Mouse (Mus musculus) liver, embryonic 13.5 days (tissue): ENCODE results near the gene Vmn1r197. TPM values are rescaled to one million over a fixed set of nuclear protein-coding genes. Genes with fewer than 3 reads are reported as not detected.
"Not testable (repeated sequence)": the region's sequence is repeated elsewhere in the genome, so short reads cannot be mapped to it uniquely, and the experiment has no call there.

Experiments
- ATAC-seq: fragments of 200-750 bp; cut with Nextera tagmentation; 2 replicates; pipeline ENCODE4 v1.8.0; 2017; ENCODE audit warnings: low read depth, mild to moderate bottlenecking, moderate number of reproducible peaks, moderate library complexity
- DNase-seq: peaks from one replicate; pipeline ENCODE4 v3.0.0; 2022
- H3K27ac ChIP-seq: fragments of 300-500 bp; sonication (generic); 2 replicates; pipeline ENCODE4 v1.5.1; 2015; ENCODE audit warnings: moderate library complexity, mild to moderate bottlenecking, inconsistent platforms
- H3K27me3 ChIP-seq: fragments of 300-500 bp; sonication (generic); 2 replicates; pipeline ENCODE4 v1.6.1; 2015; ENCODE audit warnings: mild to moderate bottlenecking, inconsistent platforms
- H3K36me3 ChIP-seq: fragments of 300-500 bp; sonication (generic); 2 replicates; pipeline ENCODE4 v1.6.1; 2015; ENCODE audit warnings: mild to moderate bottlenecking, inconsistent platforms
- H3K4me1 ChIP-seq: fragments of 300-500 bp; sonication (generic); replicated peaks from 2 replicates; pipeline ENCODE4 v1.6.1; 2015; ENCODE audit warnings: inconsistent platforms
- H3K4me2 ChIP-seq: fragments of 300-500 bp; sonication (generic); 2 replicates; pipeline ENCODE4 v1.6.1; 2015; ENCODE audit warnings: inconsistent platforms, mild to moderate bottlenecking, moderate library complexity
- H3K4me3 ChIP-seq: fragments of 300-500 bp; sonication (generic); replicated peaks from 2 replicates; pipeline ENCODE4 v1.5.1; 2015; ENCODE audit warnings: mild to moderate bottlenecking, inconsistent platforms
- H3K9ac ChIP-seq: fragments of 300-500 bp; sonication (generic); 2 replicates; pipeline ENCODE4 v1.6.1; 2015; ENCODE audit warnings: mild to moderate bottlenecking, inconsistent platforms
- H3K9me3 ChIP-seq: fragments of 300-500 bp; sonication (generic); replicated peaks from 2 replicates; pipeline ENCODE4 v1.6.1; 2016; ENCODE audit warnings: inconsistent platforms
- WGBS: fragments of 180-500 bp; shearing (Covaris S2); methylation state at CpG from one replicate; pipeline ENCODE4 v1.1.7; 2015; ENCODE audit not compliant: insufficient replicate concordance; 5-methylcytosine and 5-hydroxymethylcytosine counted together
- polyA plus RNA-seq: library from polyadenylated mRNA; unstranded; fragments of >200 nt; fragmentation: Nextera tagmentation; extraction: Ambion mirVana; gene quantifications from 2 replicates; pipeline ENCODE4 v1.2.1, GENCODE M21; 2015

Gene Vmn1r197
- polyA plus RNA-seq, result not detected in 2 replicates

DNA sequence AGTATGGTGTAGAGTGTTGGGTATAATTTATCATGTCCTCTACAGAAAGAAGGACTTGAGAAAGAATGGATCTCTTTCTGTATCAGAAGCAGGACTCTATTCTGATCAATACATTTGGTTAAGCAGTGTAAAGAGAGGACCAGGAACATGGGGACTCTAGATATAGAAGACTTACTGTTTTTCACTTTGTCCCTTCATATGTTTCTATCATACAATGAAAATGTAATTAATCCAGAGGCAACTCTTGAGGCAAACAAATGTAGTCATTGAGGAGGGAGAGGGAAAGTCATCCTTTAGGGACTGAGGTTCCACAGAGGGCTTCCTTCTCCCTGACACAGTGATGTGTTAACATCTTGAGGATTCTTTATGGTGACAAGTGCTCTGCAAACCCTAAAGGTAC is at the start of gene Vmn1r197:
TSS of gene Vmn1r197 (plus strand) at position 301 of the 400 bp plus-strand sequence.
- H3K4me1 ChIP-seq, result no peaks in the 10 kb centered on the region
- no peaks in the 10 kb centered on the region for H3K36me3 ChIP-seq
- no peak for DNase-seq
- H3K9ac ChIP-seq, result no peak within 1 kb of the TSS
- no peak for ATAC-seq
- no peaks in the 10 kb centered on the region for H3K27me3 ChIP-seq
- no peak within 1 kb of the TSS for H3K4me2 ChIP-seq
- H3K9me3 ChIP-seq, result no peaks in the 10 kb centered on the region
- H3K27ac ChIP-seq, result no peak within 1 kb of the TSS
- H3K4me3 ChIP-seq, result no peak within 1 kb of the TSS

DNA sequence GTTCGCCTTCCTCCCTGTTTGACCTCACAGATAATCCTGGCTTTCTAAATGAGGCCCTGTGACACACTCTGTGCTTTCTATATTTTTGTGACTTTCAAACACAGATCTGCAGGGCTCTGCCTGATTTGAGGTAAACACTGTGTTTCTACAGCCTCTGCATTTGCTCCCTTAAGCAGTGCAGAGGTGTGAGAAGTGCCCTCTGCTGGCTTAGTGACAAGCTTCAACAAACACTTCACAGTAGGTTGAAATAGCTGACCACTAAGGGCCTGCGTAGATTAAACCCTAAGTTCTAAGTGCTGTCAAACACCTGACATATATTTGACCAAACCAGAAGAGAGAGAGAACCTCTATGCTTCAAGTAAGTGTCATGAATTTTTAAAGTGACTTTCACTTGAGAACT is 39.8 kb upstream of the Vmn1r197 start:
- Histone ChIP-seq H3K9me3 (no peaks in the 10 kb centered on the region), H3K4me2 (no peak overlapping the region), H3K27me3 (no peaks in the 10 kb centered on the region), H3K27ac (no peak overlapping the region), H3K36me3 (no peaks in the 10 kb centered on the region), H3K9ac (no peak overlapping the region), H3K4me3 (no peak overlapping the region), H3K4me1 (no peaks in the 10 kb centered on the region)
- 63% methylated on average over 2 of the region's 2 CpGs for WGBS
- DNase-seq, result no peak
- no peak for ATAC-seq

DNA sequence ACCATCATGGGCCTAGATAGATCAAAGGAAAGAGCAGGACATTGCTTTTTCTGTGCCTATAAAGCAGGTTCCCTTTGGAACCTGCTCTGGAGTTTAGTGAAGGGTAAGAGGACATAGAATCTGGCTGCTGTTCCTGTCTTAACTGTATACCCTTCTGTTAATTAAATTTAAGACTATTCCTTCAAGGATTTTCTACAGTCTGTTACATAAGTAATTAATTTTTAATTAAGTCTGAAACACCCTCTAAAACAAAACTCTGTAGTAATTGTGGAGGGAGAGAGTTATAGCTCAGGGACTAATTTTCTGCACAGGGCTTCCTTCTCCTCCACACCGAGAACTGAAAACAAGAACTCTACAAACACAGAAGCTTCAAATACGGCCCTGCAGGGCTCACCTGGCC is 34.8 kb upstream of the Vmn1r197 start, which contains the start of gene Vmn1r196:
TSS of gene Vmn1r196 (plus strand) at position 301 of the 400 bp plus-strand sequence.
- H3K27me3 ChIP-seq, result no peaks in the 10 kb centered on the region
- ATAC-seq, result no peak
- H3K4me1 ChIP-seq, result no peaks in the 10 kb centered on the region
- no peak within 1 kb of the TSS for H3K4me2 ChIP-seq
- no peak within 1 kb of the TSS for H3K4me3 ChIP-seq
- H3K27ac ChIP-seq, result no peak within 1 kb of the TSS
- no peak for DNase-seq
- H3K36me3 ChIP-seq, result no peaks in the 10 kb centered on the region
- H3K9ac ChIP-seq, result no peak within 1 kb of the TSS
- WGBS, result 48% methylated on average over 2 of the region's 2 CpGs
- H3K9me3 ChIP-seq, result no peaks in the 10 kb centered on the region

DNA sequence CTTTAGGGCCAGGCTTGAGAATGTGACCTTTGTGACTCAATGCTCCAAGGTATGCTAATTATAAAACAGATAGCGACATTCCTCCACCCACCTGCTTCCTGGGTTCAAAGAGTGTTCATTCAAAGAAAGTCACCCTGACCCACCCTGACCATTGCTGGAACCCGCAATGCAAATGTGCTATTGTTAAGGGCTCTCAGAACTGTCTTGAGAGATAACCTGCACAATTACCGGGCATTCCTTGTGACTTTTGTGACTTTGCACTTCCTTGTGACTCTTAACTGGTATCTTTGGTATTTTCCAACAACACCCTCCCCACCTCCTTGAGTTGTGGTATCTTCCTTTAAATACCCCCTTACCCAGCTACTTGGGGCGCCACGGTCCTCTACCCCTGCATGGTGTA is 16.3 kb upstream of the Vmn1r197 start:
- not testable (repeated sequence) for H3K4me1 ChIP-seq, H3K27ac ChIP-seq, H3K36me3 ChIP-seq, H3K27me3 ChIP-seq, H3K4me3 ChIP-seq, ATAC-seq, DNase-seq, H3K9ac ChIP-seq, H3K4me2 ChIP-seq
- H3K9me3 ChIP-seq, result peaks cover 12% of the 10 kb centered on the region
- WGBS, result 76% methylated on average over 5 of the region's 5 CpGs

DNA sequence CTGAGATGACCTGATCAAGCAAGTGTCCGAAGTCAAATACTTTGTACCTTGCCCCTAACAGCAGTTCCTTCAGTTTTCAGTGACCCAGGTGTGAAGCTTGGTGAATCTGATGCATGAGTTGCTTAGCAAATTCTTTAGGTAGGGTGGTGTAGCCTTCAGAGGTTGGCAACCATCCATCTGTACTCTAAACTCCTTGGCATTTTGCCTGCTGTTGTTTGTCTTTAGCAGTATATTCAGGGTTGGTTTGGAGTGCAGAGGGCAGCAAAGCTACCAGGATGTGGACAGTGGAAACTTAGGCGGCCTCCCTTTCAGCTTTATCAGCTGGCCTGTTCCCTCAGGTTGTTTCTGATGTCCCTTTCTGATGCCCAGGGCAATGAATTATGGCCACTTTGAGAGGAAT is 9.0 kb upstream of the Vmn1r197 start:
- 41% methylated on average over 2 of the region's 2 CpGs for WGBS
- no peak for DNase-seq

DNA sequence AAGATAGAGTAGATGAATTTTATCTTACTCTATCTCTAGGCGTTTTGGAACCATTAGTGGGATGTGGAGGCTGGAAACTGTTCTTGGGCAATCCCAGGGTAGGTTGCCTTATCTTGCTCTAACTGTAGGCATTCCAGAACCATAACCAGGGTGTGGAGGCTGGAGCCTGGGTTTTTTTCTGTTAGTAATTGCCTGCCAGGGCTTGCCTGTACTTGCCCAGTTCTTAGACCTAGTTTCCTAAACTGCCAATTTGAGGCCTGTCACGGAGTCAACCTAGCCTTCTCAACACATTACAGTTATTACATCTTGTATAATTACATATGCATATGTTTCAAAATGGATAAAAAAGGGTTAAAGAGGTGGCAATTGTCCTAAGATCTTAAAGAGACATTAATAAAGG is 7.0 kb upstream of the Vmn1r197 start:
- DNase-seq, result no peak
- Histone ChIP-seq H3K4me3 (no peak overlapping the region), H3K9me3 (no peaks in the 10 kb centered on the region), H3K4me2 (no peak overlapping the region), H3K4me1 (no peaks in the 10 kb centered on the region), H3K9ac (no peak overlapping the region), H3K27ac (no peak overlapping the region), H3K36me3 (no peaks in the 10 kb centered on the region), H3K27me3 (no peaks in the 10 kb centered on the region)
- ATAC-seq, result no peak
- WGBS, result 57% methylated on average over 2 of the region's 2 CpGs

More for the DNA sequence above, 9.0 kb upstream of the Vmn1r197 start:
- Histone ChIP-seq H3K36me3 (no peaks in the 10 kb centered on the region), H3K4me3 (no peak overlapping the region), H3K4me2 (no peak overlapping the region), H3K9ac (no peak overlapping the region), H3K9me3 (peaks cover 1% of the 10 kb centered on the region; the same call in 1 of the 2 replicates), H3K27me3 (no peaks in the 10 kb centered on the region), H3K27ac (no peak overlapping the region), H3K4me1 (no peaks in the 10 kb centered on the region)
- ATAC-seq, result no peak

DNA sequence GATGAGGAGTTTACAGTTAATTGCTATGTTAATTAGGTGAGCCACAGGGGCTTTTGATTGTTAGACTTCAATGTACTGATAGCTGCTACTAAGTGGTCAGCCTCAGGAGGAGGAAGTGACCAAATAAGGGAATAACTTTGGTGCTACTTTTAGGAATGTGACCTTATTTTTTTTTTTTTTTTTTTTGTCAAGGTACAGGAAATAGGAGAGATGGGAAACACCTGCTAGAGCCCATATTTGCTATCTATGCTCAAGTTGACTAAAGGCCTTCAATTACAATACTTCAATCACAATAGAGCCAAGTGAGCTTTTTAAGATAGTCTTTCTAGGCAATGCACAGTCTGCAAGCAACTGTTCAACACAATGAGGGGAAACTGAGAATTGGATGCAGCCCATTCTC is 4.3 kb upstream of the Vmn1r197 start:
- H3K9ac ChIP-seq, result no peak overlapping the region
- no peaks in the 10 kb centered on the region for H3K9me3 ChIP-seq
- no peaks in the 10 kb centered on the region for H3K36me3 ChIP-seq

DNA sequence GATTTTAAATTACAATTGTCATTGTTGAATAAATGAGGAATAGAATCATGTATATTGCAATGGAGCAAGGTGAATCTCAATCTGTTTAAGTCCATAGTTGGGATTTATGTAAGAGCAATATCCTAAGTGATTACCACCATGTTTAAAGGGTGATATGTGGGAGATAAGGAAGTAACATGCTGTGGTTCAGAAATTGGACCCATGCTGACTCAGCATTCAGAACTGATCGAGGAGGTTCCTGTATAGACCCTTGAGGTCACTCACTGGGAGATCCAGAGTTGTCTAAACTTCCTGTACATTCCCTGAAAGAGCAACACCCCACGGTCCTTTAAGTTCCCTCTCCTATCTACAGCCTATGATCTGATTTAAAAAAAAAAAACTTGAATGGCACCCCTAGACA is 8.9 kb downstream of the Vmn1r197 start:
- H3K36me3 ChIP-seq, result no peaks in the 10 kb centered on the region
- H3K9me3 ChIP-seq, result no peaks in the 10 kb centered on the region
- ATAC-seq, result no peak
- H3K27ac ChIP-seq, result no peak overlapping the region
- no peak for DNase-seq
- H3K4me2 ChIP-seq, result no peak overlapping the region
- WGBS, result 20% methylated on average over 2 of the region's 2 CpGs
- no peak overlapping the region for H3K4me3 ChIP-seq
- H3K27me3 ChIP-seq, result no peaks in the 10 kb centered on the region
- no peaks in the 10 kb centered on the region for H3K4me1 ChIP-seq
- no peak overlapping the region for H3K9ac ChIP-seq

More for the DNA sequence above, 4.3 kb upstream of the Vmn1r197 start:
- no peak for DNase-seq
- Histone ChIP-seq H3K4me3 (no peak overlapping the region), H3K27ac (no peak overlapping the region), H3K4me1 (no peaks in the 10 kb centered on the region), H3K27me3 (no peaks in the 10 kb centered on the region), H3K4me2 (no peak overlapping the region)
- no peak for ATAC-seq

DNA sequence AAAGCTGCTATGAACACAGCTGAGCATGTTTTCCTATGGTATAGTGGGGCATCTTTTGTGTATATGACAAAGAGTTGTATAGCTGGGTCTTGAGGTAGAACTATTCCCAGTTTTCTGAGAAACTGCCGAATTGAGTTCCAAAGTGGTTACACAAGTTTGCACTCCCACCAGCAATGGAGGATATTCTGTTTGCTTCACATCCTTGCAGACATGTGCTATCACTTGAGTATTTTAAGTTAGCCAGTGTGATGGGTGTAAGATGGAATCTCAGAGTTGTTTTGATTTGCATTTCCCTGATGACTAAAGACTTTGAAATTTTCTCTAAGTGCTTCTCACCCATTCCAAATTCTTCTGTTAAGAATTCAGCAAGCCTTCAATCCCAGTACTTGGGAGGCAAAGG is 11.2 kb downstream of the Vmn1r197 start:
- no peak overlapping the region for H3K4me3 ChIP-seq
- ATAC-seq (no peak), DNase-seq (no peak)
- no peaks in the 10 kb centered on the region for H3K36me3 ChIP-seq
- no peak overlapping the region for H3K27ac ChIP-seq
- no peak overlapping the region for H3K4me2 ChIP-seq
- no peak overlapping the region for H3K9ac ChIP-seq
- H3K4me1 ChIP-seq, result no peaks in the 10 kb centered on the region
- WGBS, result 54% methylated on average over 1 of the region's 1 CpGs
- no peaks in the 10 kb centered on the region for H3K9me3 ChIP-seq
- H3K27me3 ChIP-seq, result no peaks in the 10 kb centered on the region

DNA sequence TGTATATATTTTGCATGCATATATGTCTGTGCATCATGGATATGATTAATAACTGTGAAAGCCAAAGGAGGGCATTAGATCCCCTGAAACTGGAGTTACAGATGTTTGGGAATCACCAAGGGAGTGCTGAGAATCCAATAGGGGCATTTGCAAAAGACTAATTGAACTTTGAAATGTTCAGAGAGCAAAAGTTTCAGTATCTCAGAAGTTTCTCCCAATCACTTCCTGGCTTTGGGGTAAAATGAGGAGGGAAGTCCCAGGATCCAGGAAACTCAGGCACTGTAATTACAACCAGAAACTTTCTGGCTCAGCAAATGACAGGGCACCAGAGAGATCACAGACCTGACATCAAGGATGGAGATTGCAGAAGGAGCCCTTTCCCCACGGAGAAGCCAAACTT is 25.7 kb downstream of the Vmn1r197 start, which contains the start of gene Vmn1r198:
TSS of gene Vmn1r198 (plus strand) at position 301 of the 400 bp plus-strand sequence.
- H3K4me2 ChIP-seq, result no peak within 1 kb of the TSS
- H3K27ac ChIP-seq, result no peak within 1 kb of the TSS
- H3K27me3 ChIP-seq, result no peaks in the 10 kb centered on the region
- H3K9ac ChIP-seq, result no peak within 1 kb of the TSS
- no peak for DNase-seq
- ATAC-seq, result no peak
- H3K4me3 ChIP-seq, result no peak within 1 kb of the TSS
- no peaks in the 10 kb centered on the region for H3K36me3 ChIP-seq
- WGBS, result 22% methylated on average over 1 of the region's 1 CpGs
- no peaks in the 10 kb centered on the region for H3K4me1 ChIP-seq
- no peaks in the 10 kb centered on the region for H3K9me3 ChIP-seq

DNA sequence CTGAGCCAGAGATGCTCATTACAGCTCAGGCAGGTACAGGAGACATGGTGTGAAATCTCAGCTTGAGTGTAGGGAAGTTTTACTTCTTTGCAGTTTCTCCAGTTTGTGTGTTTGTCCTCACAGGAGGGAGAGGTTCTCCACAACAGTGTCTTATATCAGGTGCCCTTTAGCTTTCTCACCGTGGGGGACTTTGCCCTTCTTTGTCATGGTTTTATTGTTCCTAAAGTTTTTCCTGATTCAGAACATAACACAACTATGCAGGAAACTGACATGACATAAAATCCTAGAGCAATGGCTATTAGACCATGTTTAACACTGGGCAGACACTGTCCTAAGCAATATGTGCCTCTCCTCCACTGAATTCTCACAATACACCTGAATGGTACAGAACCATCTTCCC is 26.4 kb downstream of the Vmn1r197 start:
- DNase-seq (no peak), ATAC-seq (no peak)
- Histone ChIP-seq H3K4me1 (no peaks in the 10 kb centered on the region), H3K4me2 (no peak overlapping the region), H3K9ac (no peak overlapping the region), H3K27ac (no peak overlapping the region), H3K4me3 (no peak overlapping the region), H3K36me3 (no peaks in the 10 kb centered on the region), H3K27me3 (no peaks in the 10 kb centered on the region), H3K9me3 (no peaks in the 10 kb centered on the region)
- WGBS, result 54% methylated on average over 1 of the region's 1 CpGs

DNA sequence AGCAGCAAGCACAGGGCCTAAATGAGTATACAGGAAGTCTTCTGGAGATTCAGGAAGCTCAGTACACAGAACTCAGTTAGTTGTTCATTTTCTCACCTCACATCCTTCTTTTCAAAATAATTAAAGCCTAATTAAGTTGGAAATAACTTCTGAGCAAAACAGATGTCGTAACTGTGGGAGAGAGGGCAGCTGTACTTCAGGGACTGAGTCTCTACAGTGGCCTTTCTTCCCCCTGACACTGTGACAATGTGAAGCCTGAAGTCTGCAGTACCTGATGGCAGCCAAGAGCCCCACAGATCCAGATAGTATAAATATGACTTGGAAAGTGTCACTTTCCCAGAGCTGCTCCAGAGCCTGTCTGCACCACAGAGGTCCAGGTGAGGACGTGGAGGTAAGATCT is 55.1 kb downstream of the Vmn1r197 start, which contains the start of gene Vmn1r199:
TSS of gene Vmn1r199 (plus strand) at position 301 of the 400 bp plus-strand sequence.
- no peaks in the 10 kb centered on the region for H3K36me3 ChIP-seq
- no peaks in the 10 kb centered on the region for H3K9me3 ChIP-seq
- no peaks in the 10 kb centered on the region for H3K4me1 ChIP-seq
- no peak for ATAC-seq
- H3K27ac ChIP-seq, result no peak within 1 kb of the TSS
- no peak within 1 kb of the TSS for H3K4me3 ChIP-seq
- no peaks in the 10 kb centered on the region for H3K27me3 ChIP-seq
- WGBS, result 63% methylated on average over 2 of the region's 2 CpGs
- DNase-seq, result no peak
- no peak within 1 kb of the TSS for H3K4me2 ChIP-seq
- no peak within 1 kb of the TSS for H3K9ac ChIP-seq
